Mouse (Mus musculus): ENCODE results near the gene L3mbtl3. TPM values are rescaled to one million over a fixed set of nuclear protein-coding genes. Genes with fewer than 3 reads are reported as not detected.

Gene L3mbtl3
- polyA plus RNA-seq (2012; rRNA removed) = 42.9 and 48.3 TPM in 2 replicates
- polyA plus RNA-seq (2014; fragmentation: Nextera tagmentation; extraction: Ambion mirVana) = 26.3 and 32.8 TPM in 2 replicates

- no peaks in the 10 kb centered on the region for H3K27me3 ChIP-seq (ENCODE audit: control insufficient read depth, insufficient read depth, low read length)
- peaks cover 14% of the 10 kb centered on the region; the same call in 1 of the 2 replicates for H3K4me1 ChIP-seq (ENCODE audit: control insufficient read depth, insufficient read depth, low read length)
- H3K4me2 ChIP-seq (replicated peaks; ENCODE audit: low read depth, low read length, severe bottlenecking) = peak within 1 kb of the TSS; percentile 63
- peak within 1 kb of the TSS; percentile 92 for H3K4me3 ChIP-seq (replicated peaks; ENCODE audit: low read length)
- peak; percentile 49; the same call in 1 of the 2 replicates for TF ChIP-seq POLR2A (IDR thresholded peaks at IDR 0.05; ENCODE audit: borderline replicate concordance, extremely low read depth, insufficient read depth, insufficient read length)
- peak; percentile 89 for DNase-seq (ENCODE audit: low spot score)
- no peaks in the 10 kb centered on the region for H3K36me3 ChIP-seq (ENCODE audit: control insufficient read depth, insufficient read depth, low read length)
- H3K9ac ChIP-seq (ENCODE audit: low read depth, low read length, severe bottlenecking) = peak within 1 kb of the TSS; percentile 99
- under 1% methylated on average over 42 of the region's 42 CpGs for WGBS
- peak within 1 kb of the TSS; percentile 98 for H3K27ac ChIP-seq (replicated peaks; ENCODE audit: low read depth, low read length)
- no peaks in the 10 kb centered on the region for H3K9me3 ChIP-seq (ENCODE audit: control insufficient read depth, low read length)
- ATAC-seq (ENCODE audit: low FRiP score, low read depth) = peak; percentile 80
Observed at GRCm38 (mm10) chr10:26375790-26376545, at the start of gene L3mbtl3. Gene L3mbtl3, minus strand, starts transcription at chr10:26375971.

DNA sequence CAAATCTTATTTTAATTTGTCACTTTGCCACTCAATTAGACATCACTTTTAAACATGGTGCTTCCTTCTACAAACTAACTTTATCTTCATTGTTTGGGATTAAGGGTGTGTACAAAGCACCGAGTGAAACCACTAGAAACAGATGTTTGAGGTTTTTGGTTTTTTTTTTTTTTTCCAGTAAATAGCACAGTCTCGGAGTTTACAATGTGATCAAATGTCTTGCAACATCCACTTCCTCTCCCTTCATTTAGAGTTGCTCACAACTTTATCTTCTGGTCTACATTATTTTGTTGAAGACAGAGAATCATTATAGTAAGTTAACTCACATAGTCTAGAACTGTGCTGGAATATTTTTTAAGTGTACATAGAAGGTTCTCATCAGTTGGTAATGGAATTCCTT lies 45.4 kb upstream of the L3mbtl3 start:
- no peak overlapping the region for H3K4me3 ChIP-seq (replicated peaks; ENCODE audit: low read length)
- no peaks in the 10 kb centered on the region for H3K27me3 ChIP-seq (ENCODE audit: control insufficient read depth, insufficient read depth, low read length)
- no peaks in the 10 kb centered on the region for H3K36me3 ChIP-seq (ENCODE audit: control insufficient read depth, insufficient read depth, low read length)
- DNase-seq (ENCODE audit: low spot score) (no peak), ATAC-seq (ENCODE audit: low FRiP score, low read depth) (no peak)
- H3K27ac ChIP-seq (replicated peaks; ENCODE audit: low read depth, low read length) = no peak overlapping the region
- 27% methylated on average over 2 of the region's 2 CpGs for WGBS
- H3K4me2 ChIP-seq (replicated peaks; ENCODE audit: low read depth, low read length, severe bottlenecking) = no peak overlapping the region
- no peak overlapping the region for H3K9ac ChIP-seq (ENCODE audit: low read depth, low read length, severe bottlenecking)
- no peaks in the 10 kb centered on the region for H3K9me3 ChIP-seq (ENCODE audit: control insufficient read depth, low read length)
- H3K4me1 ChIP-seq (ENCODE audit: control insufficient read depth, insufficient read depth, low read length) = no peaks in the 10 kb centered on the region
- no peak for TF ChIP-seq POLR2A (IDR thresholded peaks at IDR 0.05; ENCODE audit: borderline replicate concordance, extremely low read depth, insufficient read depth, insufficient read length)

GRCm38 (mm10) chr10:26388656-26389055 lies 12.9 kb upstream of the L3mbtl3 start:
- DNase-seq (ENCODE audit: low spot score) (no peak), ATAC-seq (ENCODE audit: low FRiP score, low read depth) (no peak)
- H3K36me3 ChIP-seq (ENCODE audit: control insufficient read depth, insufficient read depth, low read length) = no peaks in the 10 kb centered on the region
- no peak overlapping the region for H3K9ac ChIP-seq (ENCODE audit: low read depth, low read length, severe bottlenecking)
- H3K4me2 ChIP-seq (replicated peaks; ENCODE audit: low read depth, low read length, severe bottlenecking) = no peak overlapping the region
- no peak overlapping the region for H3K27ac ChIP-seq (replicated peaks; ENCODE audit: low read depth, low read length)
- no peaks in the 10 kb centered on the region for H3K9me3 ChIP-seq (ENCODE audit: control insufficient read depth, low read length)
- TF ChIP-seq POLR2A (IDR thresholded peaks at IDR 0.05; ENCODE audit: borderline replicate concordance, extremely low read depth, insufficient read depth, insufficient read length) = no peak
- H3K4me1 ChIP-seq (ENCODE audit: control insufficient read depth, insufficient read depth, low read length) = no peaks in the 10 kb centered on the region
- no peak overlapping the region for H3K4me3 ChIP-seq (replicated peaks; ENCODE audit: low read length)
- no peaks in the 10 kb centered on the region for H3K27me3 ChIP-seq (ENCODE audit: control insufficient read depth, insufficient read depth, low read length)

GRCm38 (mm10) chr10:26377332-26377602 lies 1.5 kb upstream of the L3mbtl3 start:
- Histone ChIP-seq H3K4me3 (replicated peaks; ENCODE audit: low read length) (no peak overlapping the region), H3K27me3 (ENCODE audit: control insufficient read depth, insufficient read depth, low read length) (no peaks in the 10 kb centered on the region), H3K4me2 (replicated peaks; ENCODE audit: low read depth, low read length, severe bottlenecking) (0 out of 2 replicates have a peak overlapping the region, but pooled peaks have one; percentile 63), H3K36me3 (ENCODE audit: control insufficient read depth, insufficient read depth, low read length) (no peaks in the 10 kb centered on the region), H3K9ac (ENCODE audit: low read depth, low read length, severe bottlenecking) (peak overlapping the region; percentile 99; the same call in 1 of the 2 replicates), H3K27ac (replicated peaks; ENCODE audit: low read depth, low read length) (no peak overlapping the region), H3K9me3 (ENCODE audit: control insufficient read depth, low read length) (no peaks in the 10 kb centered on the region), H3K4me1 (ENCODE audit: control insufficient read depth, insufficient read depth, low read length) (peaks cover 6% of the 10 kb centered on the region; the same call in 1 of the 2 replicates)
- ATAC-seq (ENCODE audit: low FRiP score, low read depth) (no peak), DNase-seq (ENCODE audit: low spot score) (no peak)
- 68% methylated on average over 6 of the region's 6 CpGs for WGBS
- TF ChIP-seq POLR2A (IDR thresholded peaks at IDR 0.05; ENCODE audit: borderline replicate concordance, extremely low read depth, insufficient read depth, insufficient read length) = no peak

DNA sequence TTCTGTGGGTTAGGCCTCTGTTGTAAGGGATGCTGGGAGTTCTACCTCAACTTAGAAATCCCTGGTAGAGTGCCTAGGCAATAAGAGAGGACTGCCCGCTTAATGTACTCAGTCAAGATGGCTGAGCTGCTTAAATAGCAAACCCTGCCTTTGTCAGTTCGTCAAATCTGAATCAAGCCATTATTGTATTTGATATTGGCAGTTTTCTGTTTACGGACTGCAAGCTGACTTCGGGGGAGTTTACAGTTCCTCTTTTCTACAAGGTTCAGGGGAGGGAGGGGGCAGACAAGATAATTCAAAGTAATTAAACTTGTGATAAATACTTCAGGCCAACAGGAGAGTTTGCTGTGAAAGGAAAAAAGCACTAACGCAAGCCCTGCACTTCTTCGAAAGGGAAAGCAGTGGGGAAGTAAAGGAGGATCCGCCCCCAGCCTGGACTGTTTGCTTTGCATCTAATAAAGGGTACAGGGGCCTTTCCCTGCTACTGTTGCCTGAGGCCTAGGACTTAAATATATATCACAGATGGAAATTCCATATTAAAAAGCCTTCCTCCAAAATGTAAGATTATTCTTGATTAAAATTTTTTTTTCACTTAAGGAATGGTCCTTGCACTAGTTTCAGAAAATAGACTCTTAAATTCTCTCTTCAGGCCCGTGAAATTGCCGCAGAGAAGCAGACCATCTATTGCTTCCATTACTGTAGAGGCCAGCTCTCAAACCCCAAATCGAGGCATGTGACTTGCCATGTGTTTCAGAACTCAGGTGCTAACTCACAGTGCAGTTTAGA lies 968 bp upstream of the L3mbtl3 start:
- WGBS = 25% methylated on average over 10 of the region's 10 CpGs
- ATAC-seq (ENCODE audit: low FRiP score, low read depth) = no peak
- Histone ChIP-seq H3K4me1 (ENCODE audit: control insufficient read depth, insufficient read depth, low read length) (peaks cover 7% of the 10 kb centered on the region; the same call in 1 of the 2 replicates), H3K9ac (ENCODE audit: low read depth, low read length, severe bottlenecking) (peak overlapping the region; percentile 99), H3K4me2 (replicated peaks; ENCODE audit: low read depth, low read length, severe bottlenecking) (peak overlapping the region; percentile 63), H3K4me3 (replicated peaks; ENCODE audit: low read length) (peak overlapping the region; percentile 92), H3K9me3 (ENCODE audit: control insufficient read depth, low read length) (no peaks in the 10 kb centered on the region), H3K36me3 (ENCODE audit: control insufficient read depth, insufficient read depth, low read length) (no peaks in the 10 kb centered on the region), H3K27ac (replicated peaks; ENCODE audit: low read depth, low read length) (peak overlapping the region; percentile 98), H3K27me3 (ENCODE audit: control insufficient read depth, insufficient read depth, low read length) (no peaks in the 10 kb centered on the region)
- no peak for TF ChIP-seq POLR2A (IDR thresholded peaks at IDR 0.05; ENCODE audit: borderline replicate concordance, extremely low read depth, insufficient read depth, insufficient read length)
- peak; percentile 37 for DNase-seq (ENCODE audit: low spot score)

All from limb, embryonic 14.5 days (tissue).